Mouse (Mus musculus) large intestine, adult 2 months (tissue): ENCODE data around the gene Abhd16a. TPM values are rescaled to one million over a fixed set of nuclear protein-coding genes. Genes with fewer than 3 reads are reported as not detected.
"Not testable (repeated sequence)": the region's sequence is repeated elsewhere in the genome, so short reads cannot be mapped to it uniquely, and the experiment has no call there.

Experiments
- DNase-seq: peaks from one replicate; pipeline ENCODE4 v3.0.0-alpha.2; 2012; ENCODE audit warnings: low read depth, low spot score
- WGBS: fragments of 180-500 bp; shearing (Covaris S2); methylation state at CpG from one replicate; pipeline ENCODE4 v1.1.7; 2018; 5-methylcytosine and 5-hydroxymethylcytosine counted together
- polyA plus RNA-seq: library from polyadenylated mRNA; depleted of rRNA; stranded (reverse); fragments of >200 nt; gene quantifications from 2 replicates; pipeline ENCODE4 v1.2.3, GENCODE M21; 2012

Abhd16a gene
- polyA plus RNA-seq, 1 experiment: 71.9 TPM

DNA sequence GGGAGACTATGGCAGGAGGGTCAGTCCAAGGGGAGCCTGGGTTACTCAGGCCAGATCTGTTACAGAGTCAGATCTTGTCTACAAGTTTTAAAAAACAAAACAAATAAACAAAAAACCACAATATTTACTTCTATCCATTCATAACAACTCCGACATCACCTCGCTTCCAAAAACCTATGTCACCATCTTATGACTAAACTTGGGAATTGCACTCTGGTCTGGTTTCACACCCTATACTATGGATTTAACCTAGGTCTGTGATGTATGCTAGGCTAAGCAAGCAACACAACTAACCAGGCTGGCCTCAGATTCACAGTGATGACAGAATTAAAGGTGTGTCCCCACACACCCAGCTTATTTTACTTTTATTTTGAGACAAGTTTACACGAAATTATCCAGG, 17.5 kb downstream of the Abhd16a start:
- 62% methylated on average over 3 of the region's 3 CpGs for WGBS
- DNase-seq: no peak

DNA sequence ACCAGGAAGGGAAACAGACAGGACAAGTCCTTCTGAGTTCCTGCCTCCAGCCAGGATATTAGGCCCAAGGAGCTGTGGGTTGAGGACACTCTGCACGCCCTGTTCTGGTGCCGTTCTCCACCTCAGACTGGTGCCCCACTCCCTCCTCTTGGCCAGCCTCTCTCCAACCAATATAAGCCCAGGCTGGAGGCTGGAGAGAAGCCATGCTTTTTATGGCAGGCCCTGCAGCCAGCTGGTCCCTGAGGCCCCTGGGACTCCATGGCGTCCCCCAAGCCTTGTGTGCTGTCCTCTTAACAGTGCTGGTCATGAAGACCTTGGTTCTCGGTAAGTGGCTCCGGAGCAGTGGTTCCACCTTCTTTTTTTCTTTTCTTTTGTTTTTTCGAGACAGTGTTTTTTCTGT, 19.0 kb downstream of the Abhd16a start, which contains the start of gene Ly6g5c:
Gene Ly6g5c (plus strand): TSS at position 183 of the 400 bp plus-strand sequence.
- no peak for DNase-seq
- WGBS: 71% methylated on average over 6 of the region's 6 CpGs

DNA sequence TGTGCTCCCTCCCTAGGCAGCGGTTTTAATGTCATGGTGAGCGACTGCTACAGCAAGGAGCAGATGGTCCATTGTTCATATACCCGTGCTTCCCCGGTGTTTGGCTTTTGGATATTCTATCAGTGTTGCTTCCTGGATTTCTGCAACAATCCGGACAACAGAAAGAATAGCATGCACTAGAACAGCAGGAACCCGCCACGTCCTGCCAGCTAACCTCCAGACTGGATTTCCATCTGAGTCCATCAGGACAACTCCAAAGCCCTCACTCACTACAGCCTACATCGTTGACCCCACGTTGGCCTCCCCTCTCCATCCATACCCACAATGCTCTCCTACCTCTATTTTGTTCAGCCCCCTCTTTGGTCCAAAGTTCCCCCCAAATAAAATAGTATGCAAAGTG, 22.7 kb downstream of the Abhd16a start:
- no peak for DNase-seq
- 76% methylated on average over 9 of the region's 9 CpGs for WGBS

DNA sequence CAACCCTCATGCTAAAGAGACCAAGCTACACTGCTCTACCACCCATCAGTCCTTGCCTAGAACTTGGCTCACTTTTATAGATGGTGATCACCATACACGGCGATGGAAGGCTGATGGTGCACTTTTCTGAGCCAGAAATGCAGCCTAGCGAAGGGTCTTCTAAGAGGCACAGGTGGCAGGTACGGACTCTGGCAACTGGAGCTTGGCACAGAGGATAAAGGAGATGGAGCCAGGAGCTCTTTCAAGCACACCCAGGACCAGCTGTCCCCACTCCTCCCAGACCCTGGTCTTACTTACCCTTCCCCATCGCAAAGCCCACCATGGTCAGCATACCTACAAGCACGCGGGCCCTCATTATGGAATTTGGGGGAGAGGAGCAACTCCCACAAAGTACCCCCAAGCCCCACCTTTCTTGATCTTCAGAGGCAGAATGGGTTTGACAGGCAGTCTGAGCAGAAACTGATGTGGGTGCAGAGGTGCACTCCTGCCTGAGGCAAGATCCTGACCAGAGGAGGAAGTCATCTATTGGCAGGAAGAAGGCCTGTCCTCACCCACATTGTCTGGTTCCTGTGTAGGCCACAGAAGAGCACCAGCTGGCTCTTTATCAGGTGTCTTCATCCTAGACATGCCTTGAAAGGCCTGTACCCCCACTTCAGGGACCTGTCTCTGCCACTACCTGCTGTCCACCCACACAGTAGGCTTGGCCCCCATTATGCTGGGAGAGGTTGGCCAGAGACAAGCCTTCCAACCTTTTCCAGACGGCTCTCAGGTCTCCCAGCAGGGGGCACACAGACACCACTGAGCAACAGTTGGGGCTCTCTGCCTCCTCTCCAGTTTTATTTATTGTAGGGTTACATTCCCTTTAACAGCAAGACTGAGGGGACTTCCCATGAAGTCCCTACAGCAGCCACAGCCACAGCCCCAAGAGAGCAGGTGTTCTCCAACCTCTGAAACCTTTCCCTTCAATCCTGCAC, 26.3 kb downstream of the Abhd16a start, which contains the start of gene Ly6g5b:
Gene Ly6g5b (minus strand): TSS at position 383 of the 974 bp plus-strand sequence.
- 78% methylated on average over 8 of the region's 8 CpGs for WGBS
- DNase-seq: no peak

DNA sequence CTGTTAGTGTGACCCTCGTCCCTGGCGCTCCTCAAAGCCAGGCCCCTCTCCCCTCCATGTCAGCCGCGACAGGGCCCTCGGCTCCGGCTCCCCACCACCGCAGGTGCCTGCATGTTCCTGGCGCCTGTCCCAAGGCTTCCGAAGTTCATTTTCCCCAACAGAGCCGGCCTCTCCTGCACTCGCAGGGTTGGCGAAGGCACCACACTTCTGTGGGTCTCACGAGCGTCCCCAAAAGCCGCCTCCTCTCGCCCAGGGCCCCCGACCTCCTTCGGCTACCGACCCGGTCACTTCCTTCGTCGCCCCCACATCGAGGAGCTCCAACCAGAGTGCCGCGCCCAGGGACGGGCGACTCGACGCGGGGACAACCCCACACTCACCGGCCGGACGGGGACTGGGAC, 31.7 kb downstream of the Abhd16a start:
- no peak for DNase-seq
- under 1% methylated on average over 33 of the region's 33 CpGs for WGBS

DNA sequence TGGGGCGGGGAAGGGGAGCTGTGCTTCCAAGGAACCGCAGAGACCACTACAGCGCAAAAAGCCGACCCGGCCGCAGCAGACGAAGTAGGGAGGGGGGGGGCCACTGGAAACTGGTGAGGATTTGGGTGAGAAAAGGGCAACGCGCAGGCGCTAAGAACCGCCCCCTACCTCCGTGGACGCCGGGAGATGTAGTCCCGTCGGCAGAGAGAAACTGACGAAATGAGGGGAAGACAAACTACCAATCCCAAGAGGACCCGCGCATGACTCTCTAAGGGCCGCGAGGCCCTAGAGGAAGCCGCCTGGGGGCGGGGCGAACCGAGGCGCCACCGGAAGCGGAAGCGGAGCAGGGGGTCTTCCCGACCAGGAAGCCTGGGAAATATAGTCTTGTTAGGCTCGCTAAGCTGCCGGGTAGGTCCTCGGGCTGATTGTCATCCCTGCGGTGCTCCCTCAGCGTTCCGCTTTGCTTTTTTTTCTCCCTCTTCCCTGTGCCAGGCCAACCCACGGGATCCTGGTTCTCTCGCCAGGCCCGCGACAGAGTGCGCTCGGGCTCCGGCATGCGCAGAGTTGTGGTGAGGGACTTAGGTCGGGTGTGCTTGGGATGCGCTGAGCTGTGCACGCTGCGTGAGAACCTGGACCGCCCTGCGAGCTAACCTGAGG, 32.2 kb downstream of the Abhd16a start, which contains the start of gene Gpank1:
Gene Gpank1 (plus strand): TSS at position 313 of the 657 bp plus-strand sequence.
- DNase-seq: peak; percentile 87

DNA sequence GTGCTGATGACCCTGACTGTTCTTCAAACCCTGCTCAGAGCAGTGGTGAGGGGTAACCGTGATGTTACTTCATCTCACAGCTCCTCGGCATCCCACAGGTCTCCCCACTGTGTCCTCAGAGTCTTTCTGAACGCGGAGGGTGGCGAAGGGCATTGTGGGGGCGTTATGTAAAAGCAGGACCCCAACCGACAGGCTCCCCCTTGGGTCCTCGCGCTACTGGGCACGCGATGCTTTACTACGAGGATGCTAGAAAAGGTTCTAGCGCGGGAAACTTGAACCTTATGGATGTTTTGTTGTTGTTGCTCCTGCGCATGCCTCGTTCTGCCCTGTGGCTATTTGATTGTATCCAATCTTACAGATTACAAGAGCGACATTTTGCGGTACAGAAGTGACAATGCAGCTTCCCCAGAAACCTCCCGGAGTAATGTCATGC, 32.8 kb downstream of the Abhd16a start, which contains the start of gene Csnk2b:
Gene Csnk2b (minus strand): TSS at position 183 of the 433 bp plus-strand sequence.
- under 1% methylated on average over 19 of the region's 19 CpGs for WGBS
- DNase-seq: no peak

More for the DNA sequence above, 32.2 kb downstream of the Abhd16a start, which contains the start of gene Gpank1:
- WGBS: under 1% methylated on average over 50 of the region's 50 CpGs

DNA sequence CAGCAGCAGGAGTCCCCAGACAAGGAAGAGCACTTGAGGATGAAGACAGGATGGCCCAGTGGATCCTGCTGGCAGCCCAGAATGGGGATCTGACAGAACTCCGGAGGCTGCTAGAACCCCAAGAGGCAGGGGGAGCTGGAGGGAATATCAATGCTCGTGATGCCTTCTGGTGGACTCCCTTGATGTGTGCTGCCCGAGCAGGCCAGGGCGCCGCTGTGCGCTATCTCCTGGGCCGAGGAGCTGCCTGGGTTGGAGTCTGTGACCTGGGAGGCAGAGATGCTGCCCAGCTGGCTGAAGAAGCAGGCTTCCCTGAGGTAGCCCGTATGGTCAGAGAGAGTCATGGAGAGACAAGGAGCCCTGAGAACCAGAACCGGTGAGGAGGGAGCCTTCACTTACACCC, 34.2 kb downstream of the Abhd16a start:
- 89% methylated on average over 9 of the region's 9 CpGs for WGBS
- not testable (repeated sequence) for DNase-seq

DNA sequence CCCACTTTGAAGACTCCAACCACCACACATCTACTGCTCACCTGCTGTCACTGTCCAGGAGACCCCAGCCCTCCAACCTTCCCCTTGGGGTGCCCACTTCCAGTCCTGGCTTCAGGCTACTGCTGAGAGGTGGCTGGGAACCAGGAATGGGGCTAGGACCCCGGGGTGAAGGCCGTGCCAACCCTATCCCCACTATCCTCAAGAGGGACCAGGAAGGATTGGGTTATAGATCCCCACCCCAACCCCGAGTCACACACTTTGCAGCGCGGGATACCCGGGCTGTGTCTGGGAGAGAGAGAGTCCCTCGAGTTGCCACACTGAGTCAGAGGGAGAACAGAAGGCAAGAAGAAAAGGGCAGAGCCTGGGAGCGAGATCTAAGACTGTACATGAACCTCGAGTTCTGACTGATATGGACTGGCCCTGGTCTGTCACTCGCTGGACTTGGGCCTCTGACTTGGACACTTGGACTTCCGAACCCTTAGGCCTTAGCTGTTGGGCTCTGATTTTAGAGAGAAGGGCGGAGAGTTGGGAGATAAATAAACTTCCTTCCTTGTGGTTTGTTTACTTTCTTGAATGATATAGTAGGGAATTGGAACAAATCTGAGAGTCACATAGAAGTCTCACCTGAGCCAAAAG, 35.3 kb downstream of the Abhd16a start:
- not testable (repeated sequence) for DNase-seq
- WGBS: 50% methylated on average over 12 of the region's 12 CpGs

DNA sequence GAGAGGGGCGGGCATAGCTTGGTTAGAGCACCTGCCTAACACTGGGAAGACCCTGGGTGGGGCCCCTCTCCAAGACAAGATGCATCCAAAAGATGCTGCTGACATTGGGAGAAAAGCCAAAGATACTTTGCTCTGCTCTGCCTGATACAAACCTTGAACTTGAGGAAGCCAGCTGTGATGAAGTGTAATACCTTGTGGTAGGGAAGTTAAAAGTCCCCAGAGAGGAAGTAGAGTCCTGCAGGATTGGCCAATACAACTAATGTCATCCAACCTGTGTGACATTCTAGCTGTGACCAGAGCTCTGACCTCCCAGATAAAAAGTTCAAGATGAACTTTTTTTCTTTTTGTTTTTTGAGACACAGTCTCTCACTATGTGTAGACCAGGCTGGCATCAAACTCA, 36.0 kb downstream of the Abhd16a start:
- WGBS: 86% methylated on average over 1 of the region's 1 CpGs

DNA sequence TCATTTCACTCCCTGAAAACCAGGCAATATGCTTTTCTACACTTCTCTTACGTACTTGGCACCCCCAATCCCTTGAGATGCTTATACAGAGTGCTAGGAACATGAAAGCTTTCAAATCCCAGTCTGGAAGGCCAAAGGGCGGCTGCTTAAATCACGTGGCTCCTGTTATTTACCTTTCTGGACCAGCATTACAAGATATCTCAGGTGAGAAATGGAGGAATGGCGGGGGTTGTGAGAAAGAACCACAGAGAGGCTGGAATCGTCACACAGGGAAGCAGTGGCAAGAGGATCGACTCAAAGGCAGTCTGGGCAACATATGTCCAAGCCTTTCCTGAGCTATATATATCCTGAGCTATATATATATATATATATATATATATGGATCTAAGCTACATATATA, 36.5 kb downstream of the Abhd16a start:
- WGBS: 11% methylated on average over 6 of the region's 6 CpGs
- no peak for DNase-seq

More for the DNA sequence above, 36.0 kb downstream of the Abhd16a start:
- DNase-seq: no peak

DNA sequence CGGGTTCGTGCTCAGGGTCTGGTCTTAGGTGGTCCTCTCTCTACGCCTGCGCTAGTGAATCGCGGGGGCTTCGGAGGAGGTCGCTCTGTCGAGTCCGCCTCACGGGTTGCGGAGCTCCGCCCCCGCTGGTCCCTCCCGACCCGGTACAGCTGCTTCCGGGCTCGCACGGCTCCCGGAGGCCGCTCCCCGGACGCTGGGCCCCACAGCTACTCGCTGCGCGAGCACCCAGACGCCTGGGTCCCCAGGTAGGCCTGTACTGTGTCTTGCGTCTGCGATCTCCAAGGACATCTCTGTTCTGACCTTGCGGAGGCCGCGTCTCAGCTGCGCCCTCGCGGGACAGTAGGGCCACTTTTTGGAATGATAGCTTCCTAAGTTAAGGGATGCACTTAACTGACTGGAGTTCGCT, 37.1 kb downstream of the Abhd16a start, which contains the start of gene D17H6S53E:
Gene D17H6S53E (plus strand): TSS at position 168 of the 406 bp plus-strand sequence.
- no peak for DNase-seq
- WGBS: 0% methylated on average over 36 of the region's 36 CpGs

DNA sequence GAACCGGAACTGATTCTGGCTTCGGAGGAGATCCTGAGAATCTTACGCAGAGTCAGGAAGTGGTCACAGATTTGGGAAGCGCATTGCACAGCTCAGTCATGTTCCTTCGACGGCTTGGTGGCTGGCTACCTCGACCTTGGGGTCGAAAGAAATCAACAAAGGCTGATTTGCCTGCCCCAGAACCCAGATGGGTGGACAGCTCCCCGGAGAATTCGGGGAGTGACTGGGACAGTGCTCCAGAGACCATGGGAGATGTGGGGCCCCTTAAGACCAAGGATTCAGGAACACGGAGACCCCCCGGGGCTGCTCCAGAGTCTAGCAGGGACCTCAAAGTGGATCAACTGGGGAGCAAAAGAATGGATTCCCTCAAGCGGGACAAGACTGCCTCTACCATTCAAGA, 38.0 kb downstream of the Abhd16a start:
- no peak for DNase-seq
- 40% methylated on average over 13 of the region's 13 CpGs for WGBS

DNA sequence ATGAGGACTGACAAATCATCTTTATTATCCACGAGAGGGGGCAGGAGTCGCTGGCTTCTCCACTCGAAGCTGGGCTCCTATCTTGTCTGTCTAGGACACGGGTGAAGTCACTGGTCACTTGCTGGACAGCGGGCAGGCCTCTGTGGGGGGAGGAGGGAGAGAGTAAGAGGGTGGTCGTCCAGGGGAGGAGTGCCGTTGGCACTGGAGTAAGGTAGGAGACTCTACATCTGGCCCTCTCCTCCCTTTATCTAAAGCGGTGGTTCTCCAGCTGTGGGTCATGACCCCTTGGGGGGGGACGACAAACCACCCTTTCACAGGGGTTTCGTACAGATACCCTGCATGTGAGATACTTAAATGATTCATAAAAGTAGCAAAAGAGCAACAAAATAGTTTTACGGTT, 39.9 kb downstream of the Abhd16a start:
- 71% methylated on average over 11 of the region's 11 CpGs for WGBS
- DNase-seq: no peak

DNA sequence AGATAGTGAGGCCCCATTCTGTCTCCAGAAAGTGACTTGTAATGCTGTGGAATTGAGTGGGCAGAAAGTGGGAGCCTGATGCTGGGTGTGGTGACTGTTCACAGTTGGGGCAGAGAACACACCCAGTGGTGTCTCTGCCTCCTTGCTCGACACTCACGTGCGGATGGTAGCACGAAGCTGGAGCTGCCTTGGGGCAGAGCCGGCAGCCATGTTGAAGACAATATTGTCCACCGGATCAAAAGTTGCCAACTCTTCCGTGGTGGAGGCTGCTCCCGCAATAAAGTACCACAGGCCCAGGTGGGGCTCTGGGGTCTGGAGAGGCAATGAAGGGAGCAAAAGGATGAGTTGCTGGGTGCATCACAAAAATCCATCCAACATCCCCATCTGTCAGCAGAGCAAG, 42.0 kb downstream of the Abhd16a start:
- WGBS: 86% methylated on average over 8 of the region's 8 CpGs
- no peak for DNase-seq

DNA sequence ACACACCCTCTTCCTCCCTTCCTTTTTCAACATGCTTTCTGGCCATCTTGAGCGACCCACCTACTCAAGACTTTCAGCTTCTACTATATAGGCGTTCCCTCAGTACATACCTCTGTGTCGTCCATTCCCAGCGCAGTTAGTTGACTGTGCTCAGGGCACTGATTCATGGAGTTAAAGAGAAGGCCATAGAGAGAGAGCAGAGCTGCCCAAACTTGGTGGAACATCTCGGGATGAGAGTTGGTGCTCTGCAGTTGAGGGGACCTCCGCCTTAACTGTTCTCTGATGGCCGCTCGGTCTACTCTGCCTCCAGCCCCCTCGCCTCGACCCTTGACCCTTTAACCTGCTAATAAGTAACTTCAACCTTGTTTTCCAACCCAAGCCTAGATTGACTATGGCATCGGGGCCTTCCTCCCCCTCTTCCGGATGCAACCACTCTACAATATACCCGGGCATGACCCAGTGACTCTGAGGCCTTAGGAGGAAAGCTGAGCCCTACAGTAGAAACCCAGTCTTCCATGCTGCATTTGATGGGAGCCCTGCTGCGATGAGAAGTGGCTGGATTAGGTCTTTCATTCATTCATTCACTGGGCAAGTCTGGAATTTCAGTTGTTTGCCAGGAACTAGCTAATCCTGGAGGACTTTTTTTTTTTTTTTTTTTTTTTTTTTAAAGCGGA, 42.6 kb downstream of the Abhd16a start, which contains the start of gene Apom:
Gene Apom (minus strand): TSS at position 551 of the 674 bp plus-strand sequence.
- no peak for DNase-seq
- WGBS: 59% methylated on average over 15 of the region's 15 CpGs

DNA sequence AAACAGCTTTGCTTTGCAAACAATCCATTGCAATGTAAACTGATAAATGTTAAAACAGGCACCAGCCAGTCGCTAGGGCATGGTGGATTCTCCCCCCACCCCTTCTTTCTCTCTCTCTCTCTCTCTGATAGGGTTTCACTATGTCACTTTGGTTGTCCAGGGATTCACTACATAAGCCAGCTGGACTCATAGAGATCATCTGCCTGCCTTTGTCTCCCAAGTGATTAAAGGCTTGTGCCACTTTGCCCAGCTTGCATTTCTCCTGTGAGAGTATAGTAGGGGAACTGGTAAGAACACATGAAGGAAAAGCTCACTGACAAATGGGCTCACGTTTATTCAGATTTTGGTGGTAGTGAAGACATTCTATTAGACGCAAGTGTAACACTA, 43.1 kb downstream of the Abhd16a start:
- no peak for DNase-seq
- 55% methylated on average over 3 of the region's 3 CpGs for WGBS

DNA sequence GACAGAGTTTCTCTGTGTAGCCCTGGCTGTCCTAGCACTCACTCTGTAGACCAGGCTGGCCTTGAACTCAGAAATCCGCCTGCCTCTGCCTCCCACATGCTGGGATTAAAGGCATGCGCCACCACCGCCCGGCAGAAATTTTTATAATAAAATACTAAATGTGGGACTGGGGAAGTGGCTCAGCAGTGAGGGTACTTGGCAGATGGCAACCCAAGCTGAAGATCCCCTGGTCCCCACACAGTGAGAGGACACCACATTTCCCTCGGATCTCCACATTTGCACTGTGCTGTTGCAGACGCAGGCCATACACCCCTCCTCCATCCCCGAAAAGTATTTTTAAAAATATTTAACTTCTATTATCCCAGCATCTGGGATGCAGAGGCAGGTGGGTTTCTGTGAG, 44.5 kb downstream of the Abhd16a start:
- 93% methylated on average over 7 of the region's 7 CpGs for WGBS
- no peak for DNase-seq
